Mouse (Mus musculus) myocyte (in vitro differentiated cells): ENCODE data around the gene Polm.

ENCODE experiments used
- MAX ChIP-seq: IDR thresholded peaks from one replicate; pipeline ENCODE4 v1.6.1; 2011; ENCODE audit warnings: low read depth, mild to moderate bottlenecking, control low read depth
- MYOG ChIP-seq, 3 experiments: IDR thresholded peaks; one replicate each; pipeline ENCODE4 v1.6.1; 2011; ENCODE audit warnings: control low read depth in 2 of 3, low read depth in 2 of 3, mild to moderate bottlenecking in 2 of 3; ENCODE audit not compliant: insufficient read length in 2 of 3, control insufficient read depth in 1 of 3, insufficient read depth in 1 of 3
- POLR2A ChIP-seq: IDR thresholded peaks from one replicate; pipeline ENCODE4 v1.6.1; 2011; ENCODE audit warnings: low read depth, mild to moderate bottlenecking, control low read depth, moderate library complexity; ENCODE audit not compliant: insufficient read length

- TF ChIP-seq MAX = no peak
- no peak for TF ChIP-seq MYOG (IDR thresholded peaks at IDR 0.05; ENCODE audit: control insufficient read depth in 1 of 3, insufficient read depth in 1 of 3, insufficient read length in 2 of 3, low read depth in 2 of 3)
- no peak for TF ChIP-seq POLR2A
These were observed 49.4 kb upstream of the Polm start for GRCm38 (mm10) chr11:5887250-5887649.
